Mouse (Mus musculus) gastrocnemius, adult 18-20 months (tissue): ENCODE data around the gene Pacrg. TPM values are rescaled to one million over a fixed set of nuclear protein-coding genes. Genes with fewer than 3 reads are reported as not detected.

ENCODE experiments used
- DNase-seq: peaks from one replicate; pipeline ENCODE4 v3.0.0; 2021; ENCODE audit warnings: low spot score
- total RNA-seq, 2 experiments: library from RNA; stranded (reverse); gene quantifications; 2 replicates each; pipeline ENCODE4 v1.2.3; 2021

Pacrg gene
- total RNA-seq, 2 experiments from 2014 or later, result 2.2 to 2.6 TPM

DNA sequence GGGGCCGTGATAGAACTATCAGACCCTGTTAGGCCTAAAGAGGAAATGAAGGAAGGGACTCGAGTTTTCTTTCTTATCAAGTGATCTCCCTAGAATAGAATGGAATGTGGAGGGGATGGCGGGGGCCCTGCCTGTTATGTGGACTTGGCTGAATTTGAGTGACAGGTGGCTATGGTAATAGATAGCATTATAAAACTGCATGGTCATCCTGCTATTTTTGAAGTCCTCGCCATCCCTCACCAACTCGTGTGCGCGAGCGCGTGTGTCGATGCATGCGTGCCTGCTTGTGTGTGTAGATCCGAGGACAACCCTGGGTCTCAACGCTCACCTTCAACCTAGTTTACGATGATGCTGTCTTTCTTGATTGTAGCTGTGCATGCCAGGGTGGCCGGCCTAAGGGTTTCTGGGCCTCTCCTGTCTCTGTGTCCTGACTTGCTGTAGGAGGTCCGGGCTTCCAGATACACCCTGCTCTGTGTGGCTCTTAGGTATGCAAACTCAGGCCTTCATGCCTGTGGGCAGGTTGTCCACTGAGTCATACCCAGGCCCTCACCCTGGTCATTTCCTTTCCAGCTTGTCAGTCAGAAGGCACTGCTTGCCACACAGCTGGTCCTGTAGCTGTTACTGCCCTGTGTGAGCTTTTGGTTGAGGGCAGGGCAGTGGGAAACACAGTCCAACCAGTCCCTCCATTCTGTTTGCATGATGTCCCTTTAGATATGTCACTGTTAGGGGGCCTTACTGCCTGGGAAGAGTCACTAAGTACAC is 287.6 kb downstream of the Pacrg start:
- peak; percentile 53 for DNase-seq

DNA sequence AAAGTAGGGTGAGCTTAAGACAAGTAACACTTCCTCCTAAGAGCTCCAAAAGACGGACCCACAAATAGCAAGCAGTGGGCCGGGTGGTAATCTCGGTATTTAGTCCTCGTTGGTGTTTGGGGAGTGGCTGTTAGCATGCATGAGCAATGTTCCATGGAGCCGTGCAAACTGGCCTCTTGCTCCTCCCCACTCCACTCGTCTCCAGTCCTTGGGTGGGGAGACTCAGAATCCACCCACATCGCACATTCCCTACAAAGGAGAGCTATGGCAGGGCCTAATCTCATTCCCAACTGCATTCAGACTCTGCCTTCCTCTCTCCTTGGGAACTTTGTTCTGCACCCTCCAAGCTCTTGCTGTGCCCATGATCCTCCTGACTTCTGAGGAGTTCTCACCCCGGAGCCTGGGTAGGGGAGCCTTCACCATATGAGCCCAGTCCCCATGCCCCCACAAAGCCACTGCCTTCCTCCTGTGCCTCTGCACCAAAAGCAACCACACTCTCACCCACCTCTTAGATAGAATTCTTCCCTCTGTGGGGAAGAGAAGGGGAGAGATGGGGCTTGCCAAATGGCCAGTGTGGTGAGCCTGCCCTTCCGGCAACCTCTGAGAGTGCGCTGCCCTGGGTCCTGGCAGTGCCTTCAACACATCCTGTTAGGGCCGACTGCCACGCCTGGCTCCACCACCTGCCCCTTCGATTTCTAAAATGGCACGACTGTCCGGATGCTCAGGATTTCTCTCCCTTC is 289.2 kb downstream of the Pacrg start:
- no peak for DNase-seq

DNA sequence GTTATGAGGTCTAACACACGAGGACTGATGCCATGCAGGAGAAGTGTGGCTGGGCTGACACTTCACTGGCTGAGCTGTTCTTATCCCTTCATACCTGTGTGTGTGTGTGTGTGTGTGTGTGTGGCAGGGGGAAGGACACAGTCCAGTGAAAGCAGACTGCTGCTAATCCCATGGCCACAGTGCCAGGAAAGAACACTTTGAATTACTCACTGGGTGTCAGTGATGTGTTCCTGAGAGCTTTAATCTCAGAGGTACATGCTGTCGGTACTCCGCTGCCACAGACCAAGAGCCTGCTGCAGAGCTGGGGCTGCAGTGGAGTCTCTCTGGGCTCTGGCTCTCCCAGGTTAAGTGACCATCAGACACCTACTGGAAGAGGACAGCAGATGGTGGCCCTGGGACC is 290.3 kb downstream of the Pacrg start:
- no peak for DNase-seq

DNA sequence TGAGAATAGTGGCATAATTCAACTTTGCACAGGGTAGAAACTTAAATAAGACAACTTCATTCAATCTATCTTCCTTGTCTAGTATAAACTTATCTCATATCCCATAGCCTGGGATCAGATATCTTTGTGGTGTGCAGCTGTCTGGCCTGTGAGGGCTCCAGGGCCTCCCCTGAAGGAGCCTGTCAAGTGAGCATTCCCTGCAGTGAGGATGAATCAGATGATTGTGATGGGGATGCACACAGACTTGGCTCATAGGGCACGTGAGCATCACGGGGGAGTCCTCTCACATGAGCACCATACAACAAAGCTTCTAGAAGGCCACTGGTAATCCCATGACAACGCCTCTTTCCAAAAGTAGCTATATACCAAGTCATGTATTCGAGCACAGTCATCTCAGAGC is 291.1 kb downstream of the Pacrg start:
- no peak for DNase-seq

DNA sequence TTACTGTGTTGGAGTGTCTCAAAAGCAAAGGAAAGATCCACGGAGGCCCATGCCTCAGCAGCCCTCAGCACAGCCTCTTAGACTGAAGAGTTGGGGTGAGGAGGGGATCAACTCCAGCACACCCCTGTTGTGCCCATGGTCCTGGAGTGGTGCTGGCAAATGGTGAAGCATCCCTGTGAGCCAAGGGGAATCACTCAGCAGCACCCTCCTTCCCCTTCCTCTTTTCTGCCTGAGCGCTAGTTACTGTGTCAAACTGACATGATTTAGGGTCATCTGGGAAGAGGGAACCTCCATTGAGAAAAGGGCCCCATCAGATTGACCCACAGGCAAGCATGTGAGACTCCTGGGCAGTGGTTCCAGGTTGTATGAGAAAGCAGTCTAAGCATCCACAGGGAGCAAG is 299.3 kb downstream of the Pacrg start:
- DNase-seq, result no peak

DNA sequence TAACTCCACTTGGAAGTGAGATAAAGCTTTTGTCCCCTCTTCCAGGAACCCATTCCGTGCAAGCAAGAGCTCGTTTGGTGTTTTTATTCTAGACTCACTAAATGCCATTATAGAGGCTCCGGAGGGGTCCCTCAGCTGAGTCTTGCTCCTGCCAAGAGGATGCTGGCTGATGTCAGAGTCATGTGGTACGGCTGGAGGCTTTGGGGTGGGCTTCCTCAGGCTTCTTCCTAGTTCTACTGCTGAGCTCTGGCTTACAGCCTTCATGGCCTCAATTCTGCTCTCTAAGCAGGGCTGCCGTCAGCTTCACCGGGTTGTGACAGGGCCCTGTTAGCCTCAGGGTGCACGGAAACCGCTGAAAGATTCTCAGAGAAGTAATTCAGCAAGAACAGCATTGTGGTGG is 305.9 kb downstream of the Pacrg start:
- DNase-seq, result no peak

DNA sequence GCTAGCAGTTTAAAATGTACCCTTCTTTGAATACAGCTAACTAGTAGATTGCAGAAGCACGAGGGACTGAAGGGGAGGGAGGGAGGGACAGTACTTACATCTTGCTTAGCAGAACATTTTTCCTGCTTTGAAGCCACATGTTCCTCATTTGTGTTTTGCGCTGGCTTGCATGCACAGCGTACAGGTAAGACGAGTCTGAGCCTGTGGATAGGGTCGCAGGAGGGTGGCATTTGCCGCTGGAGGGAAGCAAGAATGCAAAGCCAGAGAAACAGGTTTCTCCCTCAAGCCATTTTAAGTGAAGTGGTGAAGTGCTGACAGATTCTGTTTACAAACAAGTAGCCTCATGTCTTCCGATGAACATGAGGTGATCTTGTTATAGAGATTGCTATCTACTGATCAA is 306.6 kb downstream of the Pacrg start:
- DNase-seq, result no peak

DNA sequence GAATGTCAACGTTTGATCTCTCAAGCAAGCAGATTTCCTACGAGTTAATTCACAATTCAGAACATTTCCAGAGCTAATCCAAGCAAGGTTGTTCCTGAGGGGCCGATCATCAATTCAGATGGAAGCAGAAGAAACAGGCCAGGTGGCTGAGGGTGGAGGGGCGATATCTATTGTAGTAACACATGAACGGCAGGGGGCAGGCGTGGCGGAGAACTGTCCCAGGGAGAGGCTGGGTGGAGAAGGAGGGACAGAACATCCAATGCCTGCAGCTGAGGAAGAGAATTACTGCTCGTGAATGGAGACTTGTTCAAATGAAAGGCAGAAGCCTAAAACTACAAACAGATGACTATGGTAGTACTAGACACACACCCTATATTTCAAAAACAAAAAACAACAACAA is 309.1 kb downstream of the Pacrg start:
- DNase-seq, result no peak

DNA sequence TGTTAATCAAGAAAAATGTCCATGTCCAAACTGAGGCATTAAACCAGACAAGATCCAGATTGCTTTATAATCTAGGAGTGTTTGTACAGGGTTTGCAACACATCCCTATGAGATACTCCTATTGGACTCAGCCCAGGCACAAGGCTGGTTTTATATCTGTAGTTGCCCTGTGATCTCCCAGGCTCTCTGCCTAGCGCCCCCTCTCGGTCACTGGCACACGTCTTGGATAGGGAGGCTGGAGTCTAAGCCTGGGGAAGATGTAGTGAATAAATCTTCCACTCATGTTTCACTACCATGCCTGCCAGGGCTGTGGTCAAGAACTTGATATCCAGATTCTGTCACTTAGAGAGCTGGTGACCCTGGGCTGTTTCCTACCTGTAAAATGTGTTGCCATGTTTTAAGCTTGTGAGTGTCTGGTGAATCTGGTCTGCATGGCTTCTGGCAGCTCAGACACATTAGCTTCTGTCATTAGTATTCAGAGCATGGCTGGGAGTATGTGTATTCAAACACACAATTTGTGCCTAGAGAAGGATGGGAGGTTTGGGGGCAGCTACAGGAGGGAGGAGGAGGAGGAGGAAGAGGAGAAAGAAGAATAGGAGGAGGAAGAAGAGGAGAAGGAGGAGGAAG is 310.7 kb downstream of the Pacrg start:
- DNase-seq, result peak; percentile 52

DNA sequence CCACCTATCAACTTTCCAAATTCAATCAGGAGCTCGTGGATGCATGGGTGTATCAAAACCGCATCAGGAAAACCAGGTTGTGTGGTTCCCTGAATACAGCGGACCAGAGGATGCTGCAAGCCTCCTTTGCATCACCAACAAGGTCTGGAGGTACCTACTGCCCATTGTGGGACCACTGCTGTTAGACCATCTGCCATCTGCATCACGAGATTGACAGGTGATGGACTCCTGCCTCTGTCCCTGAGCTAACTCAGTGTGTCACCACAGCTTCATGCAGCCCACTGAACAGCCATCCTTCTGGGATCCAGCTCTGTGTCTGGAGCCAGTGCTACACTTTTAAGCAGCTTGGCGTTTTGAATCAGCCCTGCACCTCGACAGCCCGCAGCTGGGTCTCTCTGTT is 318.8 kb downstream of the Pacrg start:
- DNase-seq, result no peak

DNA sequence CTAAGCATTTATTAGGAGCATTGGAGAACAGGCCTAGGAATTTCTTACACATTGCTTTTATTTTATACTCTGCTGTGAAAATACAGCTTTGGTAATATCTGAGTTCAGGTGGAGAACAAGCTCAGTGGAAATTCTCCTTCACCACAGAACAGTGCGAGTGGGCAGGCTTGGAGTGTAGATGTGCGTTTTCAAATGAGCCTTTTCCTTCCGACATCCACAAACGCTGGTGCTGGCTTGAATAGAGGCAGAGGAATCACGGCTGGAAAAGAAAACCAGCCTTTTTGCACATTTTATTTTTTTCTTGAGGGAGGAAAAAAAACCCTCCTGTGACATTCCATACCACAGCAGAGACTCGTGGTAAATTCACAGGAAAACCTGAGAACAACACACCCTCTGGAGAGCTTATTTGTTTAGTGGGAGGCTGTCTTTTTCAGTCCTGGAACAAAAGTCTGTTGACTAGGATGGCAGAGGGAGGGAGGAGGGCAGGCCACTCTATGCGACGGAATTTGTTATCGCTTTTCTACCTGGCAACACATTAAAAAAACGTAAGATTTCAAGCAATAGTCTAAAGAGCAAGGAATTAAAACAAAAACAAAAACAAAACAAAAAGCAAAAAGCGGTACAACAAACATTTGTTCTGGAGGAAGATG is 320.5 kb downstream of the Pacrg start:
- no peak for DNase-seq

DNA sequence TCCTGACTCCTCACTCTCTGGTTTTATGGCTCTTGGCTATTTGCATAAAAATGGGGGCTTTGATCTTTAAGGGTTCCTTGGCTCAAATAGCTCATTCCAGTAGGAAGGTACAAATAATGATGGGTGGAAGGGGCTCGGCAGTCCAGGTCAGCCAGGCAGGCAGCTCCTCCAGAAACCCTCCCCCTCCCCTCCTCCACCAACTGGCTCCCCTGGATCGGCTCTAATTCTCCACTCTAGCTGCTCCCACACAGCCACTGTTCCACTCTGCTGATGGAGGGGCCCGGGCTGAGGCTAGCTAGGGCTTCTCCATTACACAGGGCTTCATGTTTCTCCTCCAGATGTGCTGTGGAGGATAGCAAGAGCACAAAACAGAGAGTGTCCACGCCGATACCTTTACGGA is 325.3 kb downstream of the Pacrg start:
- no peak for DNase-seq

DNA sequence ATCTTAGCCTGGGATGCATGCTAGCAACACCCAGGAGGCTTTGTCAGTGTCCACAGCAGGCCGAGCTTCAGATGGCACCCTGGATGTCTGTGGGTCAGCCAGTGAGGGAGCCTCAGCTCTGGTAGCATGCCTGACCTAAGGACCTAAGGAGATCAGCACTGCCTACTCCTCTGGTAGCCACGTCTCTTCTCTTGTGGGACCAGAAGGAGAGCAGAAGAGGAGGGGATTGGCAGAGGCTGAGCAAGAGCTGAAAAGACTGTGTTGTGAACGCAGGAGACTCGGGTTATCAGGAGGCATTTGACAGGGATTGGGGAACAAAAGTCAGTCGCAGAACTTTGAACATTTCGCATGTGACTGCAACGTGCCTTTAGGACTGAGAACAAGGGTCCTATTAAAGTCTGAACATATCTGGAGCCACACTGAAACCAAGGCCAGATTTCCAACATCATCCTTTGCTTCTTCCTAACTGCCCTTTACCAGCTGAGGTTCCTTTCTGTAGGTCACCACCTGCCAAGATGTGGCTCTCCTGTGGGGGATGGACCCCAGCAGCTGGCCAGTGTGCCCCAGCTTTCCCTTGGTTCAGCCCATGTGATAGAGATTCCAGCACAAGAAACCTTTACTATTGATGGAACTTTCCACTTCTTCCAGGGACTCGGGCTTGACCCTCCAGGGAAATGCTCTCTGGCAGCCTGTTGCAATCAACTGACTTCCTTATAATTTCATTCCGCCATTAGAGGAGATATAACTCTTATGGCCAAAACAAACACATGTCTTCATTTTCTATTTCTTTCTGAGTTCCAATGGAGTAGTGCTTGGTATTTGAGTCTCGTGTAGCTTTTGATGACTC is 329.0 kb downstream of the Pacrg start:
- peak; percentile 24 for DNase-seq

DNA sequence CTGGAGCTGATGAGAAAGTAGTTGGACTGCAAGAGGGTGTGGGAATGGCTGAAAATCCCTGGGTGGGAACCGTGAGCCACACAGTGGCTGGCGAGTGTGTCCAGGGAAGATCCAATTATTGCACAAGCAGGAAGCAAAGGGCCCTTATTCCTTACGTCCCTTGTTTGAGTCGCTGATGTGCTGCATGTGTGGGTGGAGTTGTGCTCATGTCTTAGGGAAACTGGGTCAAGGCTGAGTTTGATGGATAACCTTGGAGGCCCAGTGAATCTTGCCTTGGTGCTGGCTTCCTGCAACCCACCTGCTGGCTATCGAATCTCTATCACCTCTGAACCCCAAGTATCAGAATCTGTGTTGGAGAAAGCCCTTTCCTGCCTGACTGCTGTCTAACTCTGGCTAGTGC is 329.6 kb downstream of the Pacrg start:
- peak; percentile 20 for DNase-seq

DNA sequence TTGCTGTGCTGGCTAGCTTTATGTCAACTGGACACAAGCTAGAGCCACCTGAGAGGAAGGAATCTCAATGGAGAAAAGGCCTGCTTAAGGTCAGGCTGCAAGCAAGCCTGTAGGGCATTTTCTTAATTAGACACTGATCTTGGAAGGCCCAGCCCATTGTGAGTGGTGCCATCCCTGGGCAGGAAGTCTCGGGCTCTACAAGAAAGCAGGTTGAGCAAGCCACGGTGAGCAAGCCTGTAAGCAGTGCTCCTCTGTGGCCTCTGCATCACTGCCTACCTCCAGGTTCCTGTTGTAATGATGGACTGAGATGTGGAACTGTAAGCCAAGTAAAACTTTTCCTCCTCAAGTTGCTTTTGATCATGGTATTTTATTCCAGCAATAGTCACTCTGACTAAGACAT is 332.0 kb downstream of the Pacrg start:
- DNase-seq, result no peak

DNA sequence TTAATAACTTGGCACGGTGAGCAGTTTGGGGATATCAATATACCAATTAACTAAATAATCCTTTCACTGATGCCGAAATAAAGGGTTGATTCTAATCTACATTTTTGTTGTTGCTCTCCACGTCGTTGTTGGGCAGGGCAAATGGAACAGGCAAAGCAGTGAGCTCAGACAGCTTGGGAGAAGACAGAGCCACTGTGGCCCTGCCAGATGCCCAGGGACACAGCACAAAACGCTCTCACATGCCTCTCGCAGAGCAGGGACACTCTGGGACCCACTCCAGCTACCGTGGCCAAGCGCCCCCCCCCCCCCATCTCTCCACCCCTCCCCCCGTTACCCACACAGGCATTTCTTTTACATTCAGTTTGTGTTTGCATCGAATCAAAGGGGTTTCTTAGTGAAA is 332.6 kb downstream of the Pacrg start:
- DNase-seq, result no peak

DNA sequence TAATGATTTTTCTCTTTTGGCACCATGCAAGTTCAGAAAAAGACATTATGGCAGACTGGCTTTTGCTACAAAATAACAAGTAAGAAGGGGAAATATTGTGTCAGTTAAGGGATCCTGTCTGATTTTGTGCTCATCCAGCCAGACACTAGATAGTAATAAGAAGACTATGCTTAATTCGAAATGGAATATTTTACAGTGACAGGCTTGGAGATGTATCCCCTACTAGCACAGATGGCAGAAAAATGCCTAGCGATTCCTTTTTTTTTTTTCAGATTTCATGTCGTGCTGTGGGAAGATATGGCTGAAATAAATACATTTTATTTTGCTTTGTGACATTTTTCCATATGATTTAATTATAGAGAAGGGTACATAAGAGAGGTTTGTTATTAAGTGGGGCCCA is 333.2 kb downstream of the Pacrg start:
- DNase-seq, result no peak

DNA sequence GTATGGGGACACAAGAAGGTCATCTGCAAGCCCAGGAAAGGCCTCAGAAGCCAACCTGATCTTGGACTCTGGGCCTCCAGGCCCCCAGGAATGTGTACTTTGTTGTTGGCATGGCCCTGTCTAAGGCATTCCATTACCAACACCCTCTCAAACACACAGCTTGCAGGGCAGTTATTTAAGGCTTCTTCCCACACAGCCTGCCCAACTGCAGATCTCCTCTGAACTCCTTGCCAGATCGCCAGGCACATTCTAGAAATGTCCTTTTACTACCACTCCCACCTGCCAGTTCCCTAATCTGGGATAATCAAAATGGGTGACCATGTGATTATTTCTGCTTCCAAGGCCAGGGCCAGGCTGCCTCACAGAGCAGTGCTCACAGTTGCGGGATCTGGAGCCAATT is 338.7 kb downstream of the Pacrg start:
- DNase-seq, result peak; percentile 19

DNA sequence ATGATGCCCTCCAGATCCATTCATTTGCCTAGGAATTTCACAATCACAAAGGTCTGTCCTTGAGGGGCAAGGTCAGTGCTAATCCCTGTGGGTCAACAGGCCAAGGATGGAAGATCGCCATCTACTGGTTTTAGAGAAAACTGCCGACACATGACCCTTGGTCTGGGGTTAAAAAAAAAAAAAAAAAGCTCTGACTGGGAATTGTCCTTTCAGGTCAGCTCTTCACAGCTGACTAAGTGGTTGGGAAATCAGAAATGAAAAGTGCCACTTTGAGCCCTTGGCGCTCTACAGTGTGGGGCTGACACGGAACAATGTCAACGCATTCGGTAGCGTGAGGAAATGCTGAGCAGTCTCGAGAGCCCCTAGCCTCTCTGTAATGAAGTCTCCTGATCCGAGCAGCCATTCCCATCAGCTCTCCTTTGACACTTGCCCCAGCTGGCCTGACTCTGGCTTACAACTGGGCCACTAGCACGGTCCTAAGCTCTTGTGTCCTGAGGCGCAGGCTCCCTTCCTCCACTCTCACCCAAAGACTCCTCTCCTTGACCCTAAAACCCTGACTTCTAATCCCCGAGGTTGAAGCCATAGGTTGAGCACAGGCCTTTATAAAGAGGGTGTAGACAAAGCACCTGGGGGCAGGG is 339.2 kb downstream of the Pacrg start:
- peak; percentile 31 for DNase-seq

DNA sequence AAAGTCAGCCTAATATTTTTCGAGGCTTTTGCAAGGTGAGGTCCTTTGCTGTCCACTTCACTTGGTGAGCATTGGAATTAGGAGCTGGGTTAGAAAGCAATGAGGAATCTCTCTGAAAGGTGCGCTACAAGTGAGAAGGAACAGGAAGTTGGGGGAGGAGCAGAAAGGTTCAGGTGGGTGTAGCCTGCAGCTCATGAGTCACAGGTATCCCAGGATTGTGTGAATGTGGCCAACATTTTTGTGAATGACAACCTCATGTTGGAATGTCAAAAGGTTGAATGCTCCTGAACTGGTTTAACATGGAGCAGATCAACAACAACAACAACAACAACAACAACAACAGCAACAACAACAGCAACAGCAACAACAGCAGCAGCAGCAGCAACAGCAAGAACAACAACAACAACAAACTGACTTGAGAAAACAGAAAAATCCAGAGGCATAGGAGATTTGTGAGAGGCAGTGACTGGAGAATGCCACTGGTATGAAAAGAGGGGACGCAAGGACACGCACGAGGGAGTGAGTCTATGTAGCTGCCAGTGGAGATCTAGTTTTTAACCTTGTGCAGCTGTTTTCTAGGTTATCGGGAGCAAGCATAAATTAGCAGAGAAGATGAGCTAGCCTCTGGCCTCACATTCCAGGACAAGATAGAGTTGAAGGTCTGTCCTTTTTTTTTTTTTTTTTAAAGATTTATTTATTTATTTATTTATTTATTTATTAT is 341.0 kb downstream of the Pacrg start:
- DNase-seq, result no peak
